Mouse (Mus musculus) liver, postnatal 0 days (tissue): Measurements from ENCODE around the gene Olfr1102.

ENCODE experiments used
- CTCF ChIP-seq: sonication (generic); IDR thresholded peaks from 2 replicates; pipeline ENCODE4 v1.5.1; 2016; ENCODE audit warnings: antibody characterized with exemption, low read depth
- EP300 ChIP-seq: IDR thresholded peaks from 2 replicates; pipeline ENCODE4 v1.6.1; 2016; ENCODE audit warnings: antibody characterized with exemption, low read depth, mild to moderate bottlenecking

- TF ChIP-seq CTCF, result no peak
- TF ChIP-seq EP300, result no peak
Measured at GRCm38 (mm10) chr2:86960593-86960992, 37.6 kb upstream of the Olfr1102 start, which contains the start of gene Olfr1099.
